Mouse (Mus musculus) kidney, adult 18-20 months (tissue): ENCODE results near the gene Ace3.
"Not testable (repeated sequence)": the region's sequence is repeated elsewhere in the genome, so short reads cannot be mapped to it uniquely, and the experiment has no call there.

Experiments used
- DNase-seq: peaks from one replicate; pipeline ENCODE4 v3.0.0; 2021

Ace3 gene

DNA sequence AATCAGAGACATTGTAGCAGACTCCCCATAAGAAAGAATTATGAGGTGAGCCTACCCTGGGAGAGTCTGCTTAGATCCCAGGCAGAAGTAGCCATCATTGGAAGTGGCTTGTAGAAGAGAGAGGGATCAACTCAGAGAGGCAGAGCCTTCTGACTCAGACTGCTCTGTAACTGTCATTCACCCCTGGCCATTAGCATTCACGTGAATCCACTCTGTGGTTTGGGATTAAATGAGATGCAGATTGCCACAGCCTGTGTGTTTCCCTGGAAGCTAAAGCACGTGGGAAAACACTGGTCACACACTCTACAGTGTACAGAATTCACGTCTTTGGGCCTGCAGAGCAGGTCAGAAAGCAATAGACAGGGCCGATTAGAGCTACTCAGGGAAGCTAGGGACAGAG, 10.0 kb upstream of the Ace3 start:
- DNase-seq, result no peak

DNA sequence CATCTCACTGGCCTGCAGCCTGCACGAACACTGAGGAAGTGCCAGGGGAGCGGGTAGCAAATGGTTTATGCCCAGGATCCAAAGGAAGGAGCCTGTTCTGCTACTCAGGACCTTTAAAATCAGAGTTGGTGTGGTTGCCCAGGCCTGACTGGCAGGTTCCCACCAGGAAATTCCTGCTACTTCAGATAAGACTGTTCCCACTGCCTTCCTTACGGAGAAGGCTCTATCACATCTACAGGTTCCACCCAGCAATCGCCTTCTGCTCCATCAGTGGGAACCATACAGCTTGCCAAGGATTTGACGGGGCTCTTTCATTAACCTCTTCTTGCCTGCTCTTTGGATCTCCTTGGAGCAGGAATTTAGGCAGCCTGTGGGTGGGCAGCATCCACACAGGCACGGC, 7.0 kb upstream of the Ace3 start:
- no peak for DNase-seq

DNA sequence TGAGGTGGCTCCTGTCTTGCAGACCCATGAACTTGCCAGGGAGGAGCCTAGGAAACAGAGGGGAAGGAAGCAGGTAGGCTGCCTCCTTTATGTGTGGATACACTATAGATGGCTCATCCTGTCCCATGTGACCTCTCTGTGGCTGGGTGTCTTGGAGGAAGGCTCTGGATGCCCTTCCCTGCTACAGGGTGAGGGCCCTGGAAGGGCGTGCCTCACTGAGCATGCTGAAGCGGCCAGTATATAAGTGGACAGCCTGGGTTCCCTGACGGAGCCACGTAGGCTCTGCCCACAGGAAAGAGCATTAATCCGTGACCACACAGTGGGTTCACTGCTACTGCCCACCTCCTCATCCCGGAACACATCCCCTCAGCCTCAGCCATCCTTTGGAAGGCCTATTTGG, 5.0 kb upstream of the Ace3 start:
- DNase-seq, result no peak

DNA sequence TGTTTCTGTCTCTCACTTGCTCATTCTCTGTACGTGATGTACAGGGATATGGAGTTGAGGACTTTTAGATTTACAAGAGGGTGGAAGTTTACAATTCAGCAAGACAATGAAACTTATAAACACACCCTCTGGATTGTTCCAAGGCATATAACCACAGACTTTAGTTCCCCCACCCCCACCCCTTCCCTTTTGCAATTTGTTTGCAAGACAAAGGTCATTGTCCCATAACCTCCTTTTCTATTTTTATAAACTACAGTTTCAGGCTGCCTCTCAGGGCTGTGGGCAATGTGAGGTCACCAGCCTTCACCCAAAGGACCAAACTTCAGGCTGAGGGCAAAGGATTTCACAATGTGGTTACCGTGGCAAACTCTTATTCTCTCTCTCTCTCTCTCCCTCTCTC, 4.2 kb upstream of the Ace3 start:
- no peak for DNase-seq

DNA sequence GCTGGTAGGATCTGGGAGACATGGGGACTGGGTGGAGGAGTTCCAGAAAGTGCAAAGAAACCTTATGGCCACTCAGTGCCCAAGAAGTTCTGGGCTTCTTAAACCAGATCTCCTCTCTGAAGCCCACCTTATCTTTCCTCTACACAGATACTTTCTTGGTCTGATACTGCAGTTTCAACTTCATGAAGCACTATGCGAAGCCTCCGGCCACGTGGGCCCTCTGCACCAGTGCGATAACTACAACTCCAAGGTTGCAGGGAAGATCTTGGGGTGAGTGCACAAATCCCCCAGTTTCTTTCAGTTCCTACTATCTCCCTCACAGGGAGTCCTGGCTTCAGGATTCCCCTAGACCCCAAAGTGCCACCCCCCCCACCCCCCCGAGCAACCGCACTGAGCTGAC, 5.6 kb downstream of the Ace3 start:
- DNase-seq, result no peak

DNA sequence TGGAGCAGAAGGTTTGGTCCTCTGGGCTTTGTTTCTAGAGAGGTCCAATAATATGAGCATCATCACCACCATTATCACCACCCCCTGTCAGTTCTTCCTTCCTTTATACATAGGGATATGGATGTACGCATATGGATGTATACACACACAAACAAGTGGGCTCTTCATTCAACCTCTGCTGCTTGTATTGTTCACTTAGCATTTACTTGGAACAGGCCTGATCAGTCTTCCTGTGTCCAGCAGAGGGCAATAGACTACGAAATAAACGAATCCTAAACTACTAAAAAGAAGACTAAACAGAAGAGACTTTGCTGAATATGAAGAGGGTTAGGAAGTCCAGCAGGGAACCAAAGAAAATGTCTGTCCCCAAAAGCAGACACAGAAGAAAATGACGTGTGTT, 7.2 kb downstream of the Ace3 start:
- peak; percentile 37 for DNase-seq

DNA sequence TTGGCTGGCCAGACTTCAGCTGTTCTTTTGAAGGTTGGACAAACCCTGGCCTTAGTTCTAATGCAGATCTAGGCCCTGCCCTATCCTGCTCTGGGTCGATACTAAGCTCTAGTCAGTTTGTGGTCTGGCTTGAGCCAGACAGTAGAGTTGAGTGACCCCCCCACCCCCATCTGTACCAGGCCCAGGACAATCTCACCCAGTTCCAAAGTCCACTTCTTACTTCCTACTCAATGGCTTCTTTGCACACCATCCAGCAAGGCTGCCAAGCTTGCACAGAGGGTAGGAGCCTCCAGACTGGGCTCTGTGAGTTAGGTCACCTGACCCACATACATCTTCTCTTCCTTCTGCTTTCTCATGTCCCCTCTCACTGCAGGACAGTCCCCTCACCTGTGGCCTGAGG, 10.1 kb downstream of the Ace3 start:
- peak; percentile 42 for DNase-seq

DNA sequence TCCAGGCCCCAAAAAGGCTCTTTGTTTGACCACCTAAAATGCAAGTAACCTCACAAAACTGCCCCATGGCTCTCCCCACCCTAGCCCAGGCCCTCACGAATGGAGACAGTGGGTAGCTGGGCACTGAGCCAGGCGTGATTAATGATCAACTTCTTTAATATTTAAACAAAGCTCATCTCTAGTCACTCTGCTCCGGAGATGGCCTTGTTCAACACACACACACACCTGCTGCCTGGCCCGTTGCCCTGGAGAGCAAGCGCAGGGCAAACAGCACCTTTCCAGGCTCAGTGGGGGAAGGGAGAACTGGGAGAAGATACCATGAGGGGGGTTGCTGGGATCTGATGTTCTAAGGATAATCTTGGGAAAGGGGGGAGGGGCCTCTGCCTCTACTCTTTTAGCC, 11.5 kb downstream of the Ace3 start:
- peak; percentile 75 for DNase-seq

DNA sequence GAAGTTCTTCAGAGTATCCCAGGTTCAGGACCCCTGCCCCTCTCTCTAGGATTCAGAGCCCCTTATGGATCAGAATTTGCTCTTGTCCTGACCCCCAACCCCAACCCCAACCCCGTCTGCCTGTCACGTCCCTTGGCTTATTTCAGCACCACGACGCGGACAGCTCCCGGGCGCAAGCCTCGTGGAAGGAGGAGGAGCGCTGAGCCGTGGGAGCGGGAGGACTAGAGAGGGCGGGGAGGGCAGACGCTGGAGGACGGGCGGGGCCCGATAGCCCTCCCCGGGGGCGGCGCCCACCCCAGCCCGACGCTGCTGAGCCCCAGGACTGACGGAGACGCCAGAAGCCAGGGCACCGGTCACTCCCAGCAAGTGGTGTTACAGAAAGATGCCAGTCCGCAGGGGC, 13.3 kb downstream of the Ace3 start, which contains the start of gene Kcnh6:
Kcnh6 (plus strand) TSS at position 304 of the 400 bp plus-strand sequence.
- DNase-seq, result peak; percentile 76

DNA sequence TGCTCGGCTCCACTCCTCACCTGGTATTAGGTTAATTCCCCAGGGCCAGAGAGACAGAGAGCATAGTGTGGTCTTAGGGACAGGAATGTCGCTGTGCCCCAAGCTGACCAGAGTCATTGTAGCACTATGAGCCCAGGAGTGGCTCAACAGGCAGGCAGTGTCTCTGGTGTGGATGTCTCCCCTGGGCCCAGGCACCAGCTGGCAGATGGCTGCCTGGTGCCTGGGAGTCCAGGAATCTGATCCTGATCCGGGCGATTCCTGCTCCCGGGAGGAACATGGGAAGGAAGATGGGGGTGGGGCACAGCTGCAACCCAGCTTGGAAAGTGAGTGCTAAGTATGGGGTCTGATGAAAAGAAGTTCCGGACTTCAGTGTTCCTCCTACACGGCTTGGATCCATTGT, 18.2 kb downstream of the Ace3 start:
- DNase-seq, result no peak

DNA sequence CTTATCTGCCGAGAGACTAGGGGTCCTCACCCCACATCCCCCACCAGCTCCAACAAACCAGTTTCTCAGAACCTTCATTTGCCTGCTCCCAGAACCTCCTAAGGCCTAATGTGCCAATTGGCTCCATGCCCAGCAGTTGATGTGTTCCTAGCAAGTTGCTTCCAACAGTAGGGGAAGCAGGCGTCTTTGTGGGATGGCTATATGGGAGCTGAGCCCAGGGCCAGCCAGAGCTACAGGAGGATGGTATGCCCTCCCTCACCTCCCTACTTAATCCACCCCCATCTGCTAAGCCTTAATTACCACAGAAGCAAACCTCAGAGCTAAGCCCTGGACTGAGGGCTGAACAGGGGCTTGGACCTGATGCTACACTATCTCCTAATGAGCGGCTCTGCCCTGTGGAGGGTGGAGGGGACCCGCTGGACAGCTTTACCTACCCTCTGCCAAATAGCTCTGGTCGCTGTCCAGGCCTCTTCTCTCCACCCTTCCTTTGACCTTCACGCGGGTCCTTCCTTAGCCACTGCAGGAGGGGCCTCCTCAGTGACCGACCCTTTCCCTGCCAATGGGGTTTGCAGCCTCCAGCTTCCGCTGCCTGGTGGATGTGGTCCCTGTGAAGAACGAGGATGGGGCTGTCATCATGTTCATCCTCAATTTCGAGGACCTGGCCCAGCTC, 19.2 kb downstream of the Ace3 start:
- DNase-seq, result peak; percentile 48

DNA sequence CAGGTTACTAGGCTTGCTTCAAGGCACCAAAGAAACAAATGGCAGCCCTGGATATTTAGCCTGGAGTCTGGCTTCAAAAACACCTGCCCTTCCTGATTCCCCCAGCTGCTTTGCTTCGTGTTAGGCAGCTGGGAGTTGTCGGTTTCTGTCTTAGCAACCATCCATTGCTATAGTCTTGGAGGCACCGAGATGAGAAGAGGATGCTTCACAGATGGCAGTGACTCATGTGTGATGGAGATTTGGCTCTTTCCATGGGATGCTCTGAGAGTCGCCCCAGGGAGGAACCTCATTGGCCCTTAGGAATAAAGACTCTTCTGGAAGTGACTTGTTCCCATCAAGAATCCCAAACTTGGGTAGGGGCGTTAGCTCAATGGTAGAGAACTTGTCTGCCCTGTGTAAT, 22.0 kb downstream of the Ace3 start:
- no peak for DNase-seq

DNA sequence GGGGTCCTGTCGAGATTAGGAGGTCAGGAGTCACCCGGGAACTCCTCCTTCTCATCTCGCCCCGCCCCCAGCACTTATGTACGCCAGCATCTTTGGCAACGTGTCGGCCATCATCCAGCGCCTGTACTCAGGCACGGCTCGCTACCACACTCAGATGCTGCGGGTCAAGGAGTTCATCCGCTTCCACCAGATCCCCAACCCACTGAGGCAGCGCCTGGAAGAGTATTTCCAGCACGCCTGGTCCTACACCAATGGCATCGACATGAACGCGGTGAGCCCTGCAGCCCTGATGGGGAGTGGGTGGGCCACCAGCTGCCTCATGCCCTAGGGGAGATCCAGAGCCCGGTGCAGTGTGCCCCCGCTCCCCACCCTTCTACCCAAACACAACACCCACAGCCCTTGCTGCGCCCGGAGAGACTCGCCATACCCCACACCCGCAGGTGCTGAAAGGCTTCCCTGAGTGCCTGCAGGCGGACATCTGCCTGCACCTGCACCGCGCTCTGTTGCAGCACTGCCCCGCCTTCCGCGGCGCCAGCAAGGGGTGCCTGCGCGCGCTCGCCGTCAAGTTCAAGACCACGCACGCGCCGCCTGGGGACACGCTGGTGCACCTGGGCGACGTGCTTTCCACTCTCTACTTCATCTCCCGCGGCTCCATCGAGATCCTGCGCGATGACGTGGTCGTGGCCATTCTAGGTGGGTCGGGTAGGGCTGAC, 25.7 kb downstream of the Ace3 start:
- DNase-seq, result no peak

DNA sequence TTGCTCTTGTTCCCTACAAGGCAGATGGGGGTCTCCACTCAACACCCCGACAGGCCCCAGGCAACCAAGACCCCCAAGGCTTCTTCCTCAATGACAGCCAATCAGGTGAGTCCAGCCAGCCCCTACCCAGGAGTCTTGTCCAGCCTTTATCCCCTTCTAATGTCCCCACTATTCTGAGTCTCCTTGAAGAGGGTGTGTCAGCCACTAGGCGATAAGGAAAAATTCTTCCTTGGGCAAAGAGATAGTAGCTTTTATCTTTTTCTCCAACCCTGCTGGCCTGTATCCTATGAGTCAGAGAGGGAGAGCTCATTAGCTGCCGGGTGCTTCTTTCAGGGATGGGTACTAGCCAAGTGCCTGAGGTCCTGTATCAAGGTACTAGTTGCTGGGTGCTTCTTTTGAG, 31.3 kb downstream of the Ace3 start:
- no peak for DNase-seq

DNA sequence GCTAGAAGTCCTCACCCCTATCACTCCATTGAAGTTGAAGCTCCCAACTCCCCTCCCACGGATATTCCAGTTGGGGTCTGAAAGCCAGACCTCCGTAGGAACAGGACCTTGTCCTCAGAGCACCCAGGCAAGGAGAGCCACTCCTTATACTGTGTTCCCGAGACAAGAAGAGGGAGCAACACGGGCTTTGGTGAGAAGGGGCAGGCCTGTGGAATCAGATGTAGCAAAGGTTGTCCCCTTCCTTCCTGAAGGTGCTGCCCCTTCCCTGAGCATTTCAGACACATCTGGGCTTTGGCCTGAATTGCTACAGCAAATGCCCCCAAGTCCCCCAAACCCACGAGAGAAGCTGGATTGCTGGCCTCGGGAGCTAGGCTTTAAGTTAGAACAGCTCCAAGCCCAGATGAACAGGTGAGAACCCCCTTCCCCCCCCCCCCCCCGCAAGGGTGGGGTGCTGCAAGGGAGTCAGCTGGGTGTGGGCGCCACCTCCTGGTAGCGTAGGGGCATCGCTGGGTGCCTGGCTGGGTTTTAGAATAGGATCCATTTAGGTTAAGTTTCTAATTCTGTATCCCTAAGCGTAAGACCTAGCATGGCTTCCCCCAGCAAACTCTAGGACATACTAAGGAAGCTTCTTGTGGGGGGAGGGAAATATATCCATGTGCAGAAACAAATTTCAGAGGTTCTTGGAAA, 32.1 kb downstream of the Ace3 start:
- DNase-seq, result peak; percentile 73

DNA sequence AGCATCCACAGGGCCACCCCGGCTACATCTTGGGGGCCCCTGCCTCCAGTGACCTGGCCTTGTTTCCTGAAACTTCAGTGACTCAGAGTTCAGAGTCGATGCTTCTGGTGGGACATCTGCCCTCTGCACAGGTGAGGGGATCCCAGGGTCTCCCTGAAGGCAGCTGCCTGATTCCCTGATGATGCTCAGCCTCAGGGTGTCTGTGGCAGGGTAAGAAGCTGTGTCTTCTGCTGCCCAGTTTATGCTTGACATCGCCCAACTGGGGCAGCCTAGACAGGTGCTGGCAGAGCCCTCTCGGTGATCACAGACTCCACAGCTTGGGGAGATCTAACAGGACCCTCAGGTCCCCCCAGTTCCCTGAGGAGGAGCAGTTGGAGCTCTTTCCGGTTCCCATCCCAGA, 33.1 kb downstream of the Ace3 start:
- no peak for DNase-seq

DNA sequence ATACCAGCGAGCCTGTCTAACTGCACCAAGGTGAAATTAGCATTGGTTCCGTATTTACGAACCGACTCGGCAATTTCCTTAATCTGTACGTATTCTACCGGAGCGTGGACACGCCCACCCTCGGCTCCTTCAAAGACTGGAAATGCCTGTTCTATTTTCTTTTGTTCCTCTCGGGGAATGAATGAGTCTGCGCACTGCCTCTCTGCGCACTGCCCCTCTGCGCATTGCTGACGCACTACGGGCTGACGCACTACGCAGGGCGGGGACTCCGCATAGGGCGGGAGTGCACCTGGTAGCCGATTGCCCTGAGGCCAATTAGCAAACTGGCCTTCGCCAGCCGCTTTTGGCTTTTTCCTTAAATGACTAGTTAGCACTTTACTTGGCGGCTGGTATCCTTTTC, 37.6 kb downstream of the Ace3 start:
- not testable (repeated sequence) for DNase-seq

DNA sequence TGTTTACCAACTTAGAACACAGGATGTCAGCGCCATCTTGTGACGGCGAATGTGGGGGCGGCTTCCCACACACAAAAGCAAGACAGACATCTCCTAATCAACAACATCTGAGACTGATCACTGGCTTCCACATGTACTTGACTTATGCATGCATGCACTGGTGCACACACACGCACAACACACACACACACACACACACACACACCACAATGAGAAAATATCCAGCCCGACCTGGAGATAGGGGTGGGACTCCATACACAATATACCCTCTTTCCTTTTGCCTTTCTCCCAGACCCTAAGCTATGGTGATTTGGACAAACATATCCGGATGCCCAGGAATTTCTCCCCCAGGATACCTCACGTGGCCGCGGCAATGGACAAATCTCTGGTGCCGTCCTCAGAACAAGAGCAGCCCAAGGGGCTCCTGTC, 39.0 kb downstream of the Ace3 start:
- peak; percentile 61 for DNase-seq

DNA sequence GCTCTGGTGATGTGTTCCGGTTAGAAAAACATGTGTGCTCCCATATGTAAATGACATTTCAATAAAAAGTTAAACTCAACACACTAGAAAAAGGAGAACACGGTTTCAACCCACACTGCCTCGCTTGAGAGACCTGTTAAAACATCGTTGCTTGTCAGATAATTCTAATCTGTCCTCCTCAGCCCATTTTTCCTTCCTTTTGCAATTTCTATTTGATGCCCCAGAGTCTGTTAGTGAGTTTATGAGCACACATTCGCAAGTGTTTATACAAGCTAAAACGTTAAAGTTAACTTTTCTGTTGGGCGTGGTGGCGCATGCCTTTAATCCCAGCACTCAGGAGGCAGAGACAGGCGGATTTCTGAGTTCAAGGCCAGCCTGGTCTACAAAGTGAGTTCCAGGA, 40.5 kb downstream of the Ace3 start:
- DNase-seq, result no peak

DNA sequence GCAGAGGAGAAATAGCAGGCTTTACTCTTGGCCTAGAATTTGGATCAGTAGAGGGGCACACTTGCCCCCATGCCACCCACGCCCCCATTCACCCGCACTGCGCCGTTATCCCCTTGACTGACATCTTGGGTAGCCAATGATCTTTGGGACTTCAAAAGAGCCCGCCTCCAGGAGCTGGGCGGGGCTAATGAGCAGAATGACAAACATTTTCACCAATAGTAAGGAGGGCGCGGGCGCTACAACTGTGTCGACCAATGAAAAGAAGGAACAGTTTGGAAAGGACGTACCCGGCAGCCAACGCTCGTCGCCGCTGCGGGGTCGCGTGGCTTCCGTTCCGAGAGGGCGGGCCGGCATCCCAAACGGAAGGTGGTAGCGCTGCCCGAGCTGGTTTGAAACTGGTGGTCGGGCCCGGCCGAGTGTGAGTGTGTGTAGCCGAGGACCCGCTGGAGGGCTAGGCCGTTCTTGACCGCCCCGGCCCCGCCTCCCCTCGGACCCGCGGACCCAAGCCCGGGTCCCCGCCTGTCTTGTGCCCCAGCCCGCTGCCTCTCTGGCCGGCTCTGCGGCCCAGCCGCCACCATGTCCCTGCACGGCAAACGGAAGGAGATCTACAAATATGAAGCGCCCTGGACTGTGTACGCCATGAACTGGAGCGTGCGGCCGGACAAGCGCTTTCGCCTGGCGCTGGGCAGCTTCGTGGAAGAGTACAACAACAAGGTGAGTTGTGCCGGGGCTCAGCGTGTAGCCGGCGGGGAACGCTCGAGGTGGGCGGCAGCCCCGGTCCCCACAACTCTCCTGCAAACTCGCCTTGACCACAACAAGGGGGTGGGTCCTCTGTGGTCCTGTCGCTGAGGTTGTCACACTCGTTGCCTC, 42.3 kb downstream of the Ace3 start, which contains the start of gene Dcaf7:
Dcaf7 (plus strand) TSS at position 325 of the 870 bp plus-strand sequence.
- peak; percentile 99 for DNase-seq

DNA sequence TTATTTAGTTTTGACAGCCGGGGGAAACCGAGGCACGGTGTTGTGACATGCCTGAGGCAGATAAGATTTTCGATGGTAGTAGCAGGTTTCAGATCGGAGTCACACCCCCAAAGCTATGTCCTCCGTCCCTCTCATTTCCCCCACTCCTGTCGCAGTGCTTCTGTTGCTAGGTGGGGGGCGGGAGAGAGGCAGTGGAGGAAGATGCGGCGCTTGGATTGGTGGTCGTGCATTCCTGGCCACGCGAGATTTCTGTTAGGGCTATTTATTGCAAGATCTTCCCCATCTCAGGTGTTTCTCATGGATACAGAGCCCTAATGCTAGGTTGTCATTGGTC, 42.9 kb downstream of the Ace3 start:
- DNase-seq, result no peak

DNA sequence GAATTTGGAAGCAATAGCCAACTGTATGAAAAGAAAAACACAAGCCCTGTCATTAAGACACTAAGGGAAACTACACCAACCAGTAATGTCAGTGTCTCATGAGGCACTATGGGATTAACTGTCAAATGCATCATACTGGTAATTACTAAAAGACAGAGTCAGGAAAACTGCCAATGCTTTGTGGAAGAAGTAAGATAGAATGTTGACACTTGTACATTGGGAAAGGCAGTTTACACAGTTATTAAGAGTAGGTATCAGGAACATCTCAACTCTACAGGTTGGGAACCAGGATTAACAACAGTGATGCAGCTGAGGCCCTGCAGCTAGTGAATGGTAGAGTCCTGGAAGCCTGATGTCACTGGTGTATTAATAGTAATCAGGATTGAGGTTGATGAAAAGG, 49.9 kb downstream of the Ace3 start:
- no peak for DNase-seq

DNA sequence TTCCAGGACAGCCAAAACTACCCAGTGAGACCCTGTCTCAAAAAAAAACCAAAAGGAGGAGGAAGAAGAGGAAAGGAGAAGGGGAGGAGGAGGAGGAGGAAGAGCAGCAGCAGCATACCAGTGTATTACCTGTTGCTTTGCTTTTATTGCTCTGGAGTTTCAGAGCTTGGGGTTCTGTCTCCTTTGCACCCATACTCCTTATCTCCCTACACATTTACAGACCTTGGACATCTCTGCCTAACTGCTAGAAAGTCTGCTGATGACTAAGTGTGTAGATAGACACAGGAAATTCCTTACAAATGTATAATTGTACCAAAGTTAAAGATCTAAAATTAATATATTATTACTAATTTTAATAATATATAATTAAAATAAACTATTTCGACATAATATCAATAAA, 50.8 kb downstream of the Ace3 start:
- DNase-seq, result no peak
